Mouse (Mus musculus): ENCODE measurements at regions not wholly inside any gene's neighbourhood (a gene's known extent, or its start where the extent isn't known, plus 50 kb on each side); places are given as distances from the start of the nearest gene placed in this dataset.
A peak's percentile ranks its signal among the peaks of the same experiment; 100 is the strongest.
"Not testable (repeated sequence)": the region's sequence is repeated elsewhere in the genome, so short reads cannot be mapped to it uniquely, and the experiment has no call there.

DNA sequence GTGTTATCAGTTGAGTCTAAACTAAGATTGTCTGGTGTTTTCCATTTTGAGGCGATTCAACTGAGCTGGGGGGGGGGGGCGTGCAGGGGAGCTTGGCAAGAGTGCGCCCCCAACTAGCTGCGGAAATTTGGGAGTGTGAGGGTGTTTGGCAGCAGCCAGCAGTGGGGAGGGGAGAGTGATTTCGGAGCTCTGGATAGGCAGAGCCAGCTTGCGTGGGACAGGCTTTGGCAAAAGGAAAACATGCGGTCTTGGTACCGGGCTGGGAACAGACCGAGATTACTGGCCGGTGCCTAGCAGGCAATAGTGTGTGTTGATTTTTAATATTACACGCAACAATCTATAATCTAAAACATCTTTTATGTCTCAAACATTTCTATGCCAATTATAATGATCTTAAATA lies 199.4 kb upstream of the Cdk6 start:
- DNase-seq (ENCODE audit: low spot score), result not testable (repeated sequence)

DNA sequence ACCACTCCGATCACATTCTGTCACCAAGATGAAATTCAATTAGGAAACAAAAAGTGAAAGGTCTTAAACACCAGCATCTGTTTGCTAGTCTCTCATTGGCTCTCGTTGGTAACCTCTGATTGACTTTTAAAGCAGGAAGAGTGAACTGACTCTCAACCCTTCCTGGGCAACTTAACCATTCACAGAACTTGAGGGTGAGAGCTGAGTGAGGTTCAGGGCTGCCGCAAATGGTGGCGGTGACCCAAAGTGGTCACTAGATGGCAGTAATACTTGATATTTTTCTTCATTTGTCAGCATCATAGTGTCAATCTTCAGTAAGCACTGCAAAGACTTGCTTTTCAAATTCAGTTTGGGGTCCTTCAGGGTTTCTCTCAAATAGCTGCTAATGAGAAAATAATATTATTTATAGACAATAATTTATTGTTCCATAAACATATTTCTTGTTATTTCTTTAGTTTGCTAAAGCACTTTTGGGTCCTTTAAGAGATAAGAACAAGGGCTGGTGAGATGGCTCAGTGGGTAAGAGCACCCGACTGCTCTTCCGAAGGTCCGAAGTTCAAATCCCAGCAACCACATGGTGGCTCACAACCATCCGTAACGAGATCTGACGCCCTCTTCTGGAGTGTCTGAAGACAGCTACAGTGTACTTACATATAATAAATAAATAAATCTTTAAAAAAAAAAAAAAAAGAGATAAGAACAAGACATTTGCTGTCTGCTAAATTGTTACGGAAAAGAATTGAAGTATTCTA lies 194.6 kb upstream of the Cdk6 start:
- DNase-seq (ENCODE audit: low spot score), result peak; percentile 19

DNA sequence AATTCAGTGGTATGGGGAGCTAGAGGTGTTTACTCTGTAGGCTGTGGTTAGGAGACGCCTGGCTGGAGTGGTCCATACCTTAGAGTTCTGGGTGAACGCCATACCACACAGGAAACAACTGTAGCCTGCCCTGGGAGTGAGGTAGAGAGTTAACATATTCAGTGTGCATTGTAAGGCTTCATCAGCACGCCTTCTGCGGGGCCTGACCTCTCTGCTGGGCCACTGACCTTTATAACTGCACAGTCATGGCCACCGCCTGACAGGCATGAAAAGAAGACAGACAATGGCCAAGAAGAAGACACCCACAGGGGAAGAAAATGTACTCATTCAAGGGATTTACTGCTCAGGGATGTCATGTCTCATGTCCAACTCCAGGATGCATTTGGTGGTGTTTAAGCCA lies 191.4 kb upstream of the Cdk6 start:
- not testable (repeated sequence) for DNase-seq (ENCODE audit: low spot score)

DNA sequence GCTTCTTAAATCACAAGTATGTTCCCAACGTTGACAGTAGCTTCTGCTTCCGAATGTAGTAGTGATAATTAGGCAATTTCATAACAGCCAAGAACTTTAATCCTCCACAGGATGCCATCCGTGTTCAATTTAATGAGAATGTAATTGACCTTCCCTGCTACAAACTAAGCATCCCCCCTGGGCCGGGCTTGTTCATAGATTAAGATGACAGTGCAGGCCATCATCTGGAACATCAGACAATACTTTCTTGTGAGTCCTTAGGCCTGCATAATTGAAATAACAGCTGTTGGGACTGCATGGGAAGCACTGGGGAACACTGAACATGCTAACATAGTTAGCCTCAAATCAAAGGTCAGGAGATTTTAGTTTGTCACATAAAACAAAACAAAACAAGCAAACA lies 190.5 kb upstream of the Cdk6 start:
- not testable (repeated sequence) for DNase-seq (ENCODE audit: low spot score)

DNA sequence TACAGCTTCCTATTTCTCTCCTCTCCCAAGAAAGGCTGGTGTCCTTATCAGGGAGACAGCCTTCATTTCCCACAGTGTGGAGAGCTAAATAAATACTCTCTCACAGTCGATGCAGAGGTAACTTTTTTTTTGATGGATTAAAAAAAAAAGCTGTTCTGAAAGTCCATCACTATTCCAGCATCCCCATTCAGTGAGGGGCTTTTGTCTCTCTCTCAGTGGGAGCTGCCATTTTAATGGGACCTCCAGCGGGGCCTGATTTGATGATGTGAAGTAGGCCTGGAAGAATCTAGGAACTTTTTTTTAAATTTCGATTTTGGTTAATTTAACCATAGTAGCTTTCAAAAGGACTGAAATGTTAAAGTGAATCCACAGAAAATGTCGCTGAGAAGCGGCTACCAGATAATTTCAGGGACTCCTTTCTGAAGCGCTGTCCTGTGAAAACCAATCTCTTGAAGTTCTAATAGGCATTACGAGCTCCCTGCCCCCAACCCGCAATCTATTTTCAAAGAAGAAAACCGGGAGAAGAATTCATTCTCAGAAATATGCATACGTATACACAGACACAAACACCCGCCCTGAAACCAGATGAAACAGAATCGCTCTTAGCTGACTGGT lies 189.6 kb upstream of the Cdk6 start:
- not testable (repeated sequence) for DNase-seq (ENCODE audit: low spot score)

DNA sequence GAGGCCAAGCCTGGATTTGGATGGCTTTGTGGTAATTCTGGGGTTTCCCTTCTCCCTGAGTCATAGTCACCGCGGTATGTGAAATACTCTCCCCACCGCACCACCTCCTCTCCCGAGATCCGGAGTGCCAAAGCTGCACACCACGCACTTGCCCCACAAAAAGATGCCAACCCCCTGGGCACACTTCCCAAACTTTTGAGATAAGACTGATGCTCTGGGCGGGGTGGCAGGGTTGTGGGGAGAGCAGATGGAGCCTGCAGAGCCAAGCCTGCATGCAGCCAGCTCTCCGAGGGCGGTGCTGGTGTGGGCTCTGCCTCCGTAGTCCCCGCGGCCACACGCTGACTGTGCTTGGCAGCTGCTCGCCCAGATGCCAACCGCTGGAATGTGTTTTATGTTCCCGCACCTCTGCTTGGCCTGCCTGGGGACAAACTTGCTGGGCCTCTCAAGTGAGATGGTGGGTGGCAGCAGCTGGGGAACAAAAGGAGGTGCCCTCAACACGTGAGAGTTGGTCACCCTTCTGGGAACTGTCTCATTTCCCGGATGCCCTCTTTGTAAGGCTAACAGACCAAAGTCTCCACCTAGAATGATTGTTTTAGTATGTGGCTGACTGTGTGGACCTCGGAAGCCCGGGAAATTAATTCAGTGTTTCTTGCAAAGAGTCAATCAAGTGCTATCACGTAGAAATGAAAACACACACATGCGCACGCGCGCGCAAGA lies 189.0 kb upstream of the Cdk6 start:
- peak; percentile 7 for DNase-seq (ENCODE audit: low spot score)

DNA sequence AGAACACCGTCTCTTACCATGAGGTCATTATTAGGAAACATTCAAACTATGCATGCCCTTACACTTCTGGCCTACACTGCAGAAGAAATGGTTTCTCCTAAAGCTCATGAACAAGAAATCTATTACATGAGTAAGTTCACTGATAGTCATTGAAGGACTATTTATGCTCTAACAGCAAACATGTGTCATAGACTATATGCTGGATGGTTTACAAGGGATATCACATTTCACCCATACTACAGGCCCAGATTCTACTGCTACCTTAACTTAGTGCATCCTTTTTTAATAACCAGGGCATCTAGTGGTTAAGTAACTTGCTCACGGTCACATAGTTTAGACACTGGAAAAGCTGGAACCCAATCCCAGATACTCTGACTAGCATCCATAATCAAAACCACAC lies 175.8 kb upstream of the Cdk6 start:
- not testable (repeated sequence) for DNase-seq (ENCODE audit: low spot score)

DNA sequence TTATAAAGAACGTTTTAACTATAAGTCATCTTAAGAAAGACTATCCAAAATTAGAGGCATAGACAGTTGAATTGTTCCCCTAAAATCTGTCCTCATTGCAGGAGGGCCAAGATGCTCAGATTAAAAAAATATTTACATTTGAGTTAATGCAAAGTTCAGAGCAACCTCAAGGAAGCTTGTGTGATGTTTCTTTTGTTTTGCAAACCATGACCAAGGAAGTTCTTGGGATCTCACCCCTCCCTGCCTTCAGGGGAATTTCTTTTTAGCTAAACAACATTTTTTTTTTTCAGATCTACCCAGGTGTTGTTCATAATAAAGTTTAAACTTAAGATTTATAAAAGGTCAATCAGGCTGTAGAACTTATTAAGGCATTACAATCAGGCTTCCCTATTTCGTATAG lies 174.8 kb upstream of the Cdk6 start:
- not testable (repeated sequence) for DNase-seq (ENCODE audit: low spot score)

DNA sequence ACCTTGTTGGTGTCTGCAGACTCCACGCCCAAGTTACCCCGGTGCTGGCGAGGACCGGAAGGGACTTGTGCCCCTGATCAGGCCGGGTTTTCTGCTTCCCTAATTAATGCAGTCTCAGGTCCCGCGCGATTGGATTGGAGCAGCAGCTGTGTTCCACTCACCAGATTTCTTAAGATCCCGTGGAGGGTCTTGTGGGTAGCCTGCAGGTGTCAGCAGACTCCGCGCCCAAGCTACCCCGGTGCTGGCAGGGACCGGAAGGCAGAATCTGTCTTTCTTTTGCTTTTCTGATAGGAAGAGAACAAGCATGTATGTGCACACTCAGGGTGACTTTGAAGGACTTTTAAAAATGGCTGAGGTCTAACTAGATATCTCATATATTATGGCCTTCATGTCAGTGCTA lies 147.7 kb upstream of the Cdk6 start:
- not testable (repeated sequence) for DNase-seq (ENCODE audit: low spot score)

DNA sequence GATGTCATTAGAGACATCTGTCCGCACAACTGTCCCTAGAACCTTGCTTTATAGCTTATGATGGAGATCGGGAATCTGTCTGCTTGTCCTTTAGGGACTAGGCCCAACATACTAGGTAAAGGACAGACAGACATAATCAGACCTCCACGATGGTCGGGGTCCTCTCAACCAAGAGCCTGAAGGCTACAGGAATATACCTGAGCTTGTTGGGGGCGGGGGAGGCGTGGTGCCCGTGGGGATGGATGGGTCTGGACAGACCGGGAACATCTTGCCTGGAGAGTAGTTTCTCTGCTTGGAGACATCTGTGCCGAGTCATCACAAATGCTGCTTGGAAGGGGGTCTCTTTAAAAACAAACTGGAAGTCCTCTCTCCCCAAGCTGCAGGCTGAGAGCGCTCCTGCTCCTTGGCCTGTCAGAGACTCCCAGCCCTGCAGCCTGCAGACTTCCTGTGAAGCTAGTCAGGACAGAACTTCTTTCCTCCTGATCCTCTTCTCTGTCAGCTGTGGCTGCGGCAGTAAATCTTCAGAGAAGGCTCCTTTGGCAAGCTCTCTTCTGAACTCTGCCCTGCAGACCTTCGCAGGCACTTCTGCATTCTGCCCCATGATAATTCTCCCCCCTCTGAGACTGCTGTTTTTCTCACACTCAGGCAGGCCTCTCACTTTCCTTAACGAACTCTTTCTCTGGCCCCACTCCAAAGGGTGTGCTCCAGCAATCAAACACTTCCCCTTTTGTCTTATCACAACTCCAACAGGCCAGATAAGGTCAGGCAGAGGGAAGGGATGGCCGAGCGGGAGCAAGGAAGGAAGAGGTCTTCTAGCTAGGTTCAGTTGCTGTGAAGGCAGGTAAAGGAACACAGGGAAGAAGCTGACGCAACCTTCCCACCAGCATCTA lies 143.1 kb upstream of the Cdk6 start:
- DNase-seq (ENCODE audit: low spot score), result peak; percentile 51

DNA sequence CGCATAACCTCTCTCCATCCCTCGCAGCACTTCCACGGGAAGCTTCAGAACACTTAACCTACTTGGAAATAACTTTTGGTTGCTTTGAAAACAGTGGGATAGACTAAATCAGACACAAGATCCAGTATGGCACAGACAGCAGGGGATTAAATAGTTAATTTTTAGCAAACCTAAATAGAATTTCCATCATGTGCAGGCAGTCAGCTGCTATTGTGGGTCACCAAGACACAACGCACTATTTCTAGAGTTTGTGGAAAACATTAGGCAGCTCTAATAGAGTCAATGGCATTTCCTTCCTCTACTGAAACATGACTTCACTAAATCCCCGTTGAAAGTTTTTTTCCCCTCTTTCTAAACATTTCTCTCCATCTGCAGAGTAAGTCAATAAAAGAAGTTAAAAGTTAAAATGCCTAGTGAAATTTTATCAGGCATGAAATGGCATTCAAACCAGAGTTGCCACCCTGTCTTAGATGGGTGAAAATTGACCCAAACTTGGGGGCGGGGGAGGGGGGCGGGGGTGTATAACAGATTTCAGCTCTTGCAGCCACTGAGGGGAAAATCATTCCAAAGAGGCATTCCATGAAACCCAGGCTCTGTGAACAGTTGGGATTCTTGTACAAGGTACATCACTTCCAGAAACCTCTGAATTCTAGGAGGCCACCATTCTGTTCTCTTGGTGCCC lies 142.3 kb upstream of the Cdk6 start:
- not testable (repeated sequence) for DNase-seq (ENCODE audit: low spot score)

DNA sequence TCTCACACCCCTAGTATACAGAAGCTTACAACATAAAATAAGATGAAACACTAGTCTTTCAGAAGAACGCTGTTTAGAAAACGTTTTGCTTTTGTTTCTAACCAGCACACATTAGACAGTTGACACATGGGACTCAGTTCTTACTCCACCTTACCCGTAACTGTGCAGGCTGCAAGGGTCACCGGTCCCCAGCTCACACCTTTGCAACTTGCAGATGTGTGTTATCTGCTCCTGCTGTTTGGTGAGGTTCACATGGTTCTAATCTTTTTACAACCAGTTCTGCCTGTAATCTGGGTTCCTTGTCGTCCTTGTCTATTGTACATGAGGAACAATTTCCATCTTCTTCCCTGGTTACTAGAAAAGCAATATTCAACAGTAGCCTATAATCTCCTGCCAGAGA lies 135.1 kb upstream of the Cdk6 start:
- not testable (repeated sequence) for DNase-seq (ENCODE audit: low spot score)

DNA sequence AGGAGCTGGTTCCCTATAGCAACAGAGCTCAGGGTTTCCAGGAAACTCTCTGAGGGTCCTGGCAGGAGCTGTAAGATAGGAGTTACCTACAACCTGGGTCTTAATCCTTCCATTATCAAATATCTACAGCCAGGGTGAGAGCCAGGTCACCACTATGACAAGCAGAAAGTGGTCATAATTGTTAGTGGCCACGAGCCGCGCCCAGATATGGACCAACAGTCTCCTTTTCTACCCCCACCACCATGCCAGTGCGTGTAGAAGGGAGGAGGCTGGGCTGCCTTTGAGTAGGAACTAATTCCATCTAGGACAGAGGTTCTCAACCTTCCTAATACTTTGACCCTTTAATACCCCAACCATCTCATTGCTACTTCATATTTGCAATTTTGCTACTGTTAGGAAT lies 133.0 kb upstream of the Cdk6 start:
- not testable (repeated sequence) for DNase-seq (ENCODE audit: low spot score)

DNA sequence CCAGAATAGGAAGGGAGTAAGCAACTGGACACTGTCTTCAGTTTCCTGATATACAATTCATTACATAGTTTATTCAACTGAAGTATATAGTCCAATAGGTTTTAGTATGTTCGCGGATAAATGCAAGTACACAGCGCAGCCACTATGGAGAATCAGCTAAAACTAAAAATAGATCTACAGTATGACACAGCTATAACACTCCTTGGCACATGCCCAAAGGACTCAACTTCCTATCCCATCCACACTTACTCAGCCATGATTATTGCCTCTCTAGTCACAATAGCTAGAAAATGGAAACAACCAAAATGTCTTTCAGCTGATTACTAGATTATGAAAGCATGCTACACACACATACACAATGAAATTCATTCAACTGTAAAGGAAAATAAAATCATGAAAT lies 130.0 kb upstream of the Cdk6 start:
- no peak for DNase-seq (ENCODE audit: low spot score)

DNA sequence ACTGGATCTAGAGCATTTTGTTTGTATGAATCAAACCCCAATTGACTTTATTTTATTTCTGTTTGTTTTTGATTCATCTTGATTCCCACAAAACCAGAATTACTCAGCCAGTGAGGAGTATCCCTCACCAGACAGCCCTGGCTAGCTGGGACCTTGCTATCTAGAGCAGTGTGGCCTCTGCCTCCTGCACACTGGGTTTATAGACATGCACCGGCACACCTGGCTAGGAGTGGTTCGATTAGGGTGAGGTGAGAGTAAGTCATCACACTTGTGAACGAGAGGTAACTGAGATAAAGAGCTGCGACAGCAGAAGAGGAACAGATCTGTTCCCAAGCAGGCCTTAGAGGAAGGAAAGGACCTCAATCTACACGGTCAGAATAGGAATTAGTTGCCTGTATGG lies 125.2 kb upstream of the Cdk6 start:
- DNase-seq (ENCODE audit: low spot score), result no peak

DNA sequence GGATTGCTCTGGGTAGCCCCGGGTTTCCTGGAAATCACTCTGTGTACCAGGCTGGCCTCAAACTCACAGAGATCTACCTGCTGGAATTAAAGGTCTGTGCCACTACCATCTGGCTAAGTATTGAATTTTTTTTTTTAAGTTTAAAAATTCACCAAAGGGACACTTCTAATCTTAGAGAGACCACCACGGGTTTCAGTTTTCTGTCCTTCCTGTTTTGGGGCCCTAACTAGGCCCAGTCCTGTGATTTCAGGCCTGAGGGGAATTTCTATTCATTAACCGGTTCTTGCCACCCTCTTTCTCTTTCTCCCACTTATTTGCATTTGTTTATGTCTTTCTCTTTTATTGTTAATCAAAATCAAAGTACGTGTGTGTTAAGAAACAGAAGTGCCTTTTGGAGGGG lies 122.1 kb upstream of the Cdk6 start:
- DNase-seq (ENCODE audit: low spot score), result no peak

DNA sequence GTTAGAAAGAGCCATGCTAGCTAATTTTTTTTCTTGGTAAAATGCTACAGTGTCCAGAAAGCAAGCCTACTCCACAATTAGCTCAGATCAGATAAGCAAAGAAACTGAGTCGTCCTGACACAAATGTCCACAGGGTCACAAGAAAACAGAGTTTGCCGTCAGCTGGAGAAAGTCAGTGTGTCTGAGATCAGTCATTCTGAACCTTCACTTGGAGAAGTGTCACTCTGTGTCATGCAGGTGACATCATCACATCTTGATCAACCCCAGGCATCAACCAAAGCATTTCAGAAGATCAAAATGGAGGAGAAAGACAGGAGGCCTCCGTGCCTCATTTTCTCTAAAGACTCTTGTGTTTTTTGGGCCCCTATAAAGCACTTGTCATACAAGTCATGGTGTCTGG lies 121.5 kb upstream of the Cdk6 start:
- no peak for DNase-seq (ENCODE audit: low spot score)

DNA sequence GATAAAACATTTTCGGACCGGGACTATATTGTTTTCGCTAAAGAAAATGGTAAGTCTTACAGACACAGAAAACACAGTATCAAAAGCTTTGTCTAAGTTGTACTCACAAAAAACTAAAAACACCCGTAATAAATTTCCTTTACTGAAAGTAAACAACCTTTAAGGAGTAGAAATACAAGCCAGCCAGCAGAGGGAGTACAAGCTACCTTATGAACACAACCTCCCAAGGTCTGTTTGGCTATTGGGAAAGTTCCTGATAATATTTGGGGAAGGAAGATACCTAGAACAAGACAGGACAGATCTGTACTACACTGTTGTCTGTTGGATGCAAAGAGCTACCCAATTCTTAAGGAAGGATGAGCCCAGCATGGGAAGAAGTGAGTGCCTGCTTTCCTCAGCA lies 117.5 kb upstream of the Cdk6 start:
- DNase-seq (ENCODE audit: low spot score), result peak; percentile 51

DNA sequence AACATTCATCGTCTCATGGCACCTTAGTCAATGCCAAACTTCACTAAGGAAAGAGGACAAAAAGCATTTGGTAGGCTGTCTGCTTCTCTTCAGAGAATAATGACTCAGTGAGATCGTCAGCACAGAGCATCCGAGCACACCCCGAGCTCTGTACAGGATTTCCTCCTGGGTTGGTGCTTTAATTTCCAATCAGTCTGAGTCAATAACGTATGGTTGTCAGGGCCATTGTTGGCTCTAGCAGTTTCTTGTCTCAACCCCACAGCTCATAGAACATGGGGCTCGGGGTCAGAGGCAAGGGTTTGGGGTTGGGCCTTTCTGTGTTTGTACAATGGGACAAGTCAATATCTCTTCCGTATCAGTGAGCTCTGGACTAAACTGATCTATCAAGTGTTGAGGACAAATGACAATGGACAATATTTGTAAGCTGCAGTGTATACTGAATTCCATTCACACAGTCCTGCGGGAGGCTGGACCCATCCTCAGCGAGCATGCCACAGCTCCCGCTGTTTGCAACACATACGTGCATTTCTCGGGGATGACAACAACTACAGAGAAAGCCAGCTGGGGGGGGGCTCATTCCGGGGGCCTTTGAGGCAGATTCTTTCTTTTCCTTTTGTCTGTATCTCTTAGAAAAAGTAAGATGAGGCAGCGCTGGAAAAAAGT lies 116.8 kb upstream of the Cdk6 start:
- not testable (repeated sequence) for DNase-seq (ENCODE audit: low spot score)

DNA sequence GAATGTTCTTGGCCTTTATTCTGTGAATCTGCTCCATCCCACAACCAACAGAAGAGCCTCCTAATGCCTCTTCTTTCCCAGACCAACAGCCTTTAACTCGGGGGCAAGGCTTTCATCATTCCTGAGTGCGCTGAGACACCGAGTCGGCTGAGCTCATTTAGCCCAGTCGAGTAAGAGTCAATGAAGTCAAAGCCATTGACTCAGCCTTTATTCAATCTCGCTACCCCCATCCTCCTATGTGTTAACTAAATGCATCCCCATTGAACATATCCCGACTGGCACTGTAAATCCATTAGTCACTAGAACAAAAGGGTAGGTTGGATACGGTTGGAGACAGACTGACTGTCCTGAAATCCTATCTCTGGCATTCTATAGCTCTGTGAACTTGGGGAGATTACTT lies 115.9 kb upstream of the Cdk6 start:
- DNase-seq (ENCODE audit: low spot score), result not testable (repeated sequence)

DNA sequence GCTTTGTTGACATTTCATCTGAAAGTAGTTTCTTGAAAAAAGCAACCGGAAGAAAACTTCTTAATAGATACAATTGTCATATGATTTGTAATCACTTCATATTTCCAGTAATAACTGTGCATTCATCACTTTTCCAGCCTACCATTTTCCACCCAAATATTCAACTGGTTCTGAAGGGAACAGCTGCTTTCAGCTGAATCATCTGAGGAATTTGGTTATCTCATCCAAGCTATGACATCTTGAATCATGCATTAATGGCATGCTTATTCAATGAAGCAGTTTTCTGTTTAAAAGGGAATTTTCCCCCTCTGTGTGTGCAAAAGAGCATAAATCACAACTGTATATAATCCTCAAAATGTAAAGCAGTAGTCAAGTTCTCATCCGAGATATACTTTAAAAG lies 97.2 kb upstream of the Cdk6 start:
- not testable (repeated sequence) for DNase-seq (ENCODE audit: low spot score)
